Mouse (Mus musculus): ENCODE results near the gene Cacna1e. TPM values are rescaled to one million over a fixed set of nuclear protein-coding genes. Genes with fewer than 3 reads are reported as not detected.

The Cacna1e gene
- total and polyA plus RNA-seq, 3 experiments = 0.60 to 8.5 (median 2.5) TPM

GRCm38 (mm10) chr1:154498821-154499220 lies 385.5 kb downstream of the Cacna1e start:
- Histone ChIP-seq H3K4me2 (ENCODE audit: insufficient read depth, low read depth, poor library complexity, severe bottlenecking) (no peak overlapping the region), H3K27ac (ENCODE audit: insufficient read depth, low read depth) (no peak overlapping the region), H3K4me1 (ENCODE audit: control insufficient read depth in 1 of 2, insufficient read depth in 2 of 2) (peaks cover 0 to 5% of the 10 kb centered on the region in 2 experiments; a peak in 1 of 4 replicates), H3K4me3 (replicated peaks in 1 of 3; ENCODE audit: low read depth in 2 of 3, low read length in 2 of 3, poor library complexity in 1 of 3) (no peak overlapping the region), H3K9me3 (replicated peaks; ENCODE audit: low read length) (no peaks in the 10 kb centered on the region), H3K36me3 (replicated peaks in 1 of 2; ENCODE audit: control insufficient read depth in 1 of 2, insufficient read depth in 1 of 2, low read length in 1 of 2) (peaks cover 0 to 5% of the 10 kb centered on the region in 2 experiments), H3K27me3 (replicated peaks) (no peaks in the 10 kb centered on the region), H3K9ac (ENCODE audit: insufficient read depth, low read depth) (no peak overlapping the region), H3K79me2 (replicated peaks; ENCODE audit: control insufficient read depth, extremely low read depth, insufficient read depth, poor library complexity, severe bottlenecking) (0 out of 2 replicates have a peak, but pooled peaks cover 3% of the 10 kb centered on the region)
- no peak for DNase-seq (ENCODE audit: extremely low read depth)
- TF ChIP-seq EP300 (IDR thresholded peaks at IDR 0.05; ENCODE audit: low read length) (no peak), RCOR1 (conservative IDR thresholded peaks at IDR 0.05; ENCODE audit: low read depth, low read length) (no peak), JUN (IDR thresholded peaks at IDR 0.05; ENCODE audit: insufficient read depth, low read depth, low read length) (no peak), PAX5 (IDR thresholded peaks at IDR 0.05; ENCODE audit: low read length) (no peak), MAFK (IDR thresholded peaks at IDR 0.05; ENCODE audit: insufficient replicate concordance, low read length) (no peak), SMC3 (IDR thresholded peaks at IDR 0.05; ENCODE audit: low read depth, low read length) (no peak), BHLHE40 (IDR thresholded peaks at IDR 0.05; ENCODE audit: low read depth, low read length) (no peak), SIN3A (IDR thresholded peaks at IDR 0.05; ENCODE audit: low read length) (no peak), MAX (IDR thresholded peaks at IDR 0.05; ENCODE audit: low read length) (no peak), POLR2A (IDR thresholded peaks at IDR 0.05; ENCODE audit: low read depth, low read length) (no peak), JUND (conservative IDR thresholded peaks at IDR 0.05; ENCODE audit: low read depth, low read length) (no peak), USF2 (conservative IDR thresholded peaks at IDR 0.05; ENCODE audit: low read depth, low read length) (no peak), E2F4 (IDR thresholded peaks at IDR 0.05; ENCODE audit: insufficient replicate concordance, low read depth, low read length) (no peak), CHD1 (IDR thresholded peaks at IDR 0.05; ENCODE audit: low read depth, low read length) (no peak)
- dilution Hi-C loops (cut with MboI; ENCODE audit: extremely low pct_ligation_motif_present, extremely low pct_unique_long_range_greater_than_20kb, low sequenced_read_pairs) (no loop called here), in situ Hi-C loops (cut with MboI; ENCODE audit: low pct_ligation_motif_present, low pct_unique_long_range_greater_than_20kb, low sequenced_read_pairs) (loop anchor here (5.0 kb wide), 1 partner anchor 33 kb away; no protein-coding TSS in a partner anchor)

DNA sequence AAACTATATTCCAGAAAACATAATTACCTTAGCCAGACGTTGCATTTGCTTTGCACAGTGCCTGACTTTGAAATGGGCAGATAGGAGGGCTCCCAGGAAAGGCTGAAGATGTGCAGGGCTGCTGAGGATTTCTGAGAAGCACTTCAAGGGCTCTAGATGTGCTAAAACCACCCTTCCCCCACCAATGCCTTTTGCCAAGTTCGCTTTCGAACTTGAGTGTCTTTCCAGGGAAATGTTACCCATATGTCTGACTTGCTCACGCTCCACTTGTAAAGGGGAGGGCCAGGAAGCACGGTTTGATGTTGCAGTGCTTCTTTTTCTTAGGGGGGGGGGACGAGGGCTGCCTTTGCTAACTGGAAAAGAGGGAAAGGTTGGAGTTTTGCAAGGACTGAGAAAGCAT lies 393.2 kb downstream of the Cacna1e start:
- no peak overlapping the region for H3K4me2 ChIP-seq (ENCODE audit: insufficient read depth, low read depth, poor library complexity, severe bottlenecking)
- no peaks in the 10 kb centered on the region for H3K4me1 ChIP-seq (ENCODE audit: control insufficient read depth in 1 of 2, insufficient read depth in 2 of 2)
- in situ Hi-C loops (cut with MboI; ENCODE audit: low pct_ligation_motif_present, low pct_unique_long_range_greater_than_20kb, low sequenced_read_pairs) = no loop called here
- no peaks in the 10 kb centered on the region for H3K27me3 ChIP-seq (replicated peaks)
- dilution Hi-C loops (cut with MboI; ENCODE audit: extremely low pct_ligation_motif_present, extremely low pct_unique_long_range_greater_than_20kb, low sequenced_read_pairs) = no loop called here
- no peak overlapping the region for H3K9ac ChIP-seq (ENCODE audit: insufficient read depth, low read depth)
- TF ChIP-seq MYC (IDR thresholded peaks at IDR 0.05; ENCODE audit: low read depth, low read length) (no peak), ELF1 (IDR thresholded peaks at IDR 0.05; ENCODE audit: low read depth, low read length) (no peak), MXI1 (IDR thresholded peaks at IDR 0.05; ENCODE audit: low read depth, low read length) (no peak), CTCF (conservative IDR thresholded peaks at IDR 0.05 in 1 of 2, IDR thresholded peaks at IDR 0.05 in 1 of 2; ENCODE audit: low read depth in 2 of 2, low read length in 2 of 2) (no peak), UBTF (IDR thresholded peaks at IDR 0.05; ENCODE audit: low read depth, low read length) (no peak), RAD21 (IDR thresholded peaks at IDR 0.05; ENCODE audit: low read depth, low read length) (no peak), CHD1 (IDR thresholded peaks at IDR 0.05; ENCODE audit: low read depth, low read length) (no peak), SMC3 (IDR thresholded peaks at IDR 0.05; ENCODE audit: low read depth, low read length) (no peak), KAT2A (IDR thresholded peaks at IDR 0.05; ENCODE audit: insufficient replicate concordance, low read length) (no peak), IRF4 (IDR thresholded peaks at IDR 0.05; ENCODE audit: low read depth, low read length) (no peak), MAZ (IDR thresholded peaks at IDR 0.05; ENCODE audit: low read depth, low read length) (no peak), MAX (IDR thresholded peaks at IDR 0.05; ENCODE audit: low read length) (no peak), POLR2AphosphoS2 (IDR thresholded peaks at IDR 0.05; ENCODE audit: low read depth, low read length) (no peak), TBP (conservative IDR thresholded peaks at IDR 0.05; ENCODE audit: low read depth, low read length) (no peak), USF1 (IDR thresholded peaks at IDR 0.05; ENCODE audit: low read depth, low read length) (no peak), ZNF384 (IDR thresholded peaks at IDR 0.05; ENCODE audit: low read depth, low read length) (no peak)
- no peak overlapping the region for H3K4me3 ChIP-seq (replicated peaks in 1 of 3; ENCODE audit: low read depth in 2 of 3, low read length in 2 of 3, poor library complexity in 1 of 3)
- H3K9me3 ChIP-seq (replicated peaks; ENCODE audit: low read length) = no peaks in the 10 kb centered on the region
- peaks cover 3 to 19% of the 10 kb centered on the region in 2 experiments for H3K36me3 ChIP-seq (replicated peaks in 1 of 2; ENCODE audit: control insufficient read depth in 1 of 2, insufficient read depth in 1 of 2, low read length in 1 of 2)
- no peaks in the 10 kb centered on the region for H3K79me2 ChIP-seq (replicated peaks; ENCODE audit: control insufficient read depth, extremely low read depth, insufficient read depth, poor library complexity, severe bottlenecking)
- no peak for DNase-seq (ENCODE audit: extremely low read depth)
- no peak overlapping the region for H3K27ac ChIP-seq (ENCODE audit: insufficient read depth, low read depth)
